Mouse (Mus musculus) liver, embryonic 15.5 days (tissue): ENCODE data around the gene Nudt4. TPM values are rescaled to one million over a fixed set of nuclear protein-coding genes. Genes with fewer than 3 reads are reported as not detected.
"Not testable (repeated sequence)": the region's sequence is repeated elsewhere in the genome, so short reads cannot be mapped to it uniquely, and the experiment has no call there.

Experiments
- ATAC-seq: fragments of 200-750 bp; cut with Nextera tagmentation; 2 replicates; pipeline ENCODE4 v1.8.0; 2017; ENCODE audit warnings: moderate number of reproducible peaks, mild to moderate bottlenecking, moderate library complexity; ENCODE audit not compliant: insufficient read depth
- H3K27ac ChIP-seq: fragments of 300-500 bp; sonication (generic); replicated peaks from 2 replicates; pipeline ENCODE4 v1.5.1; 2015; ENCODE audit warnings: mild to moderate bottlenecking, inconsistent platforms
- H3K27me3 ChIP-seq: fragments of 300-500 bp; sonication (generic); 2 replicates; pipeline ENCODE4 v1.6.1; 2015; ENCODE audit warnings: mild to moderate bottlenecking, inconsistent platforms
- H3K36me3 ChIP-seq: fragments of 300-500 bp; sonication (generic); replicated peaks from 2 replicates; pipeline ENCODE4 v1.6.1; 2015; ENCODE audit warnings: moderate library complexity, mild to moderate bottlenecking, inconsistent platforms
- H3K4me1 ChIP-seq: fragments of 300-500 bp; sonication (generic); replicated peaks from 2 replicates; pipeline ENCODE4 v1.6.1; 2015; ENCODE audit warnings: inconsistent platforms
- H3K4me2 ChIP-seq: fragments of 300-500 bp; sonication (generic); 2 replicates; pipeline ENCODE4 v1.6.1; 2015; ENCODE audit warnings: moderate library complexity, mild to moderate bottlenecking, inconsistent platforms
- H3K4me3 ChIP-seq: fragments of 300-500 bp; sonication (generic); replicated peaks from 2 replicates; pipeline ENCODE4 v1.5.1; 2015; ENCODE audit warnings: mild to moderate bottlenecking, inconsistent platforms
- H3K9ac ChIP-seq: fragments of 300-500 bp; sonication (generic); 2 replicates; pipeline ENCODE4 v1.6.1; 2015; ENCODE audit warnings: moderate library complexity, mild to moderate bottlenecking, inconsistent platforms
- H3K9me3 ChIP-seq: fragments of 300-500 bp; sonication (generic); replicated peaks from 2 replicates; pipeline ENCODE4 v1.6.1; 2016; ENCODE audit warnings: inconsistent platforms
- WGBS: fragments of 180-500 bp; shearing (Covaris S2); methylation state at CpG from one replicate; pipeline ENCODE4 v1.1.7; 2015; ENCODE audit warnings: mixed read lengths; ENCODE audit not compliant: insufficient replicate concordance; 5-methylcytosine and 5-hydroxymethylcytosine counted together
- polyA plus RNA-seq: library from polyadenylated mRNA; unstranded; fragments of >200 nt; fragmentation: Nextera tagmentation; extraction: Ambion mirVana; gene quantifications from 2 replicates; pipeline ENCODE4 v1.2.1, GENCODE M21; 2015

Gene Nudt4
- polyA plus RNA-seq, 1 experiment from 2014 or later, result 85.3 TPM

DNA sequence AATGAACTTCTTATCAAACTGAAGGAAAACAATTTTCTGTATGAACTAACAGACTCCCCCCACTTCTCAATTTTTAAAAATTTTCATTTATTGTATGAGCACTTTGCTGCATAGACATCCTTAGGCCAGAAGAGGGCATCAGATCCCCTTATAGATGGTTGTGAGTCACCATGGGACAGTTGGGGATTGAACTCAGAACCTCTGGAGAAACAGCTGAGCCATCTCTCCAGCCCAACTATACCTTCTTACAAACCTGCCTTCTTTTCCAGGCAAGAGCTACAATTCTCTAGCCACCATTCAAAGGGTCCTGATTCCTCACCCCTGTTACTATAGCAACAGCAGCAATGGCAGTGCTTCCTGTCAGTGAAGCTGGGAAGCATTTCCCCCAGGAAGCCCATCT is 12.2 kb downstream of the Nudt4 start:
- no peak for ATAC-seq
- Histone ChIP-seq H3K4me1 (peaks cover 31% of the 10 kb centered on the region), H3K4me2 (no peak overlapping the region), H3K9me3 (no peaks in the 10 kb centered on the region), H3K4me3 (no peak overlapping the region), H3K9ac (no peak overlapping the region), H3K27ac (no peak overlapping the region), H3K36me3 (peaks cover 91% of the 10 kb centered on the region), H3K27me3 (no peaks in the 10 kb centered on the region)

DNA sequence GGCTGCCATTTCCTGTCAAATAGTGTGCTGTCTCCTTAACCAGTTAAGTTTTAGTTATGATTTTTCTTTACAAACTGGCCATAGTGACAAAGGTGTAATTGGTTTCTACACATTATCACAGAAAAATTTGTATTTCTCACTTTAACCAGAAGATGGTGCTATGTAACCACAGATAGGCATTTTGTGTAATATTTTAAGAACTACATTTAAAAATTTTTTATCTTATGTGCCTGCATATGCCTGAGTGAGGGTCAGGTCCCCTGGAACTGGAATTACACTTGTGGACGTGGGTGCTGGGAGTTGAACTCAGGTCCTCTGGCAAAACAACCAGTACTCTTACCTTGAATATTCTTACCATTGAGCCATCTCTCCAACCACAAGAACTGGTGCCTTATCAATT is 13.4 kb downstream of the Nudt4 start:
- Histone ChIP-seq H3K27me3 (no peaks in the 10 kb centered on the region), H3K9ac (no peak overlapping the region), H3K4me1 (peaks cover 20% of the 10 kb centered on the region), H3K9me3 (no peaks in the 10 kb centered on the region), H3K36me3 (peaks cover 91% of the 10 kb centered on the region), H3K4me2 (no peak overlapping the region), H3K4me3 (no peak overlapping the region), H3K27ac (no peak overlapping the region)
- no peak for ATAC-seq
- WGBS, result 60% methylated on average over 1 of the region's 1 CpGs

DNA sequence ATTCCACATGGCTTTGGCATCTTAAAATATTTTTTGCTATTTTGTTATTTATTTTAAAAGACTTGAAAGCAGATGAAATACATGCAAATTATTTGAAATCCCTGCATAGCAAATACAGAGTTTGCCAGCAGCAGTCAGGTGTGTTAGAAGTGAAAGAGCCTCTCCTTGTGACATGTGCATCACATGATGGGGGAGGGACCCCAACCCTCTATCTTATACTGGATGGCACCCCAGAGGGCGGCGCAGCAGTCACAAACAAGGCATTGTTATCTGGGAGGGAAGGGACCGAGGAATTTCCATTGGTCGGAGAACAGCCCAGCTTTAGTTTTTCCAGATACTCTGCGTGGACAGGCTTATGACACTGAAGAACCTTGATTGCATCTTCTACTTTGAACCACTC is 14.9 kb downstream of the Nudt4 start:
- not testable (repeated sequence) for H3K27me3 ChIP-seq, H3K4me1 ChIP-seq, H3K9me3 ChIP-seq, H3K27ac ChIP-seq, H3K9ac ChIP-seq, H3K4me2 ChIP-seq, H3K4me3 ChIP-seq, ATAC-seq
- WGBS, result 91% methylated on average over 5 of the region's 5 CpGs
- peaks cover 92% of the 10 kb centered on the region for H3K36me3 ChIP-seq

DNA sequence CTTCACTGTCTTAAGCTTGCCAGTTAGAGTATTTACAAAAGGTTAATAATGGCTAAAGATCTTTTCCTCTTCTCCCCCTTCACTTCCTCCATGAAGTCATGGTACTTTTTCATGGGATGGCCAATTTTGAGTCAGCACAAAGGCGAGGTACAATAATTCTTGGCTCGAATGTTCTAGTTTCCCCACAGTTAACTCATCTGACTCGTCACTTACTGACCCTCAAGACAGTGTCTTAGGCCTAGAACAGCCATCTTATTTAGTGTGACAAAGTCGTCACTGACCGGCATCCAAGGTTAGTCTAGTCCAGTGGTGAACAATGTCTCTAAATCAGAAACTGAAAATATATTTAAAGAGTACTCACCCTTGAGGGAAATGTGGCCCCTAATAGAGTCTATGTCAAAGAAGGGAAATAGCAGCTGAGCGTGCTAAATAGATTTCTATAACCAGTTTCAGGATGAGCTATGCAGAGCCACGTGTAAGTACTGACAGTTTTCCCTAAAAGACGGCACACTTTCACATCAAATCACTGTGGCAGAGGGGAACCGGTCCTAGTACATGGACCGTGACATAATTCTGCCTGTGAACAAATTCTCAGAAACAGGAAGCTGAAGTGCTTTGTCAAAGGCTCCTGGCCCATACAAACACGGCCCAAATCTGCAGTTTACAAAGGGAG is 15.7 kb downstream of the Nudt4 start:
- no peaks in the 10 kb centered on the region for H3K9me3 ChIP-seq
- H3K4me2 ChIP-seq, result no peak overlapping the region
- 79% methylated on average over 11 of the region's 11 CpGs for whole genome bisulfite sequencing
- no peak overlapping the region for H3K4me3 ChIP-seq
- no peak for ATAC-seq
- H3K27ac ChIP-seq, result no peak overlapping the region
- no peaks in the 10 kb centered on the region for H3K27me3 ChIP-seq
- H3K9ac ChIP-seq, result no peak overlapping the region
- H3K36me3 ChIP-seq, result peaks cover 92% of the 10 kb centered on the region
- peaks cover 5% of the 10 kb centered on the region; the same call in 1 of the 2 replicates for H3K4me1 ChIP-seq

DNA sequence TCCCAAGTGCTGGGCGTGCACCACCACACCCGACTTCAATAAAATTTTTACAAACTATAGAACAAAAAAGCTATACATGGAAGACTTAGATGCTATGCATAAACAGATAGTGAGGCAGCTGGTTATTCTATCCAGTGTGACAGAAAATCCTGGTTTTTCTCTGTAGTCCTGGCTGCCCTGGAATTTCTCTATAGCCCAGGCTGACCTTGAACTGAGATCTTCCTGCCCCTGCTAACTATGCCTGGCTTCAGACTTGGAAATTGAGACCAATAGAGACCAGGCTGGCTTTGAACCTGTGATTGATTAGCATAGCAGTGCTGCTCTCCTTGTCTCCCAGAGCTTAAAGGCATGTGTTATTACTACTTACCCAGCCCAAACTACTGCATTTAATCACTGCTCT is 17.8 kb downstream of the Nudt4 start:
- no peak for ATAC-seq
- H3K36me3 ChIP-seq, result peaks cover 80% of the 10 kb centered on the region
- no peak overlapping the region for H3K4me3 ChIP-seq
- H3K9me3 ChIP-seq, result no peaks in the 10 kb centered on the region
- H3K9ac ChIP-seq, result no peak overlapping the region
- H3K27me3 ChIP-seq, result no peaks in the 10 kb centered on the region
- WGBS, result 82% methylated on average over 2 of the region's 2 CpGs
- no peak overlapping the region for H3K4me2 ChIP-seq
- no peak overlapping the region for H3K27ac ChIP-seq
- no peaks in the 10 kb centered on the region for H3K4me1 ChIP-seq

DNA sequence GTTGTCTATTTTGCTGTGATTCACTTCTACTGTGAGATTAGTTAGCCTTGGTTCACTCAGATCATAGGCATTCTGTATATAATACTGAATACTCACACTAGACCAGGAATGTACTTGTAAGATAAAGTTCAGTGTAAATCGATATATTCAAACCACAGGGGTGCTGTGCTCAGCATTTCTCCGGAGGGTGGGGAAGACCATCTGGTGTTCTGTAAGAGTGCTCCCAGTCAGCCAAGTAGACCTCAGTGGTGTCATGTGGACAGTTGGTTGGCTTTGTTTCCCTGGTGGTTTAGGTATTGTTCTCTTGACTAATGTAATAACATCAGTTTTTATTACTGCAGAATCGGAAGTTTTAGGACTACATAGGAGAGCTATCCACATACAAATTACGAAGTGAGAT is 18.9 kb downstream of the Nudt4 start:
- Histone ChIP-seq H3K36me3 (peaks cover 68% of the 10 kb centered on the region), H3K9ac (no peak overlapping the region), H3K4me3 (no peak overlapping the region), H3K27me3 (no peaks in the 10 kb centered on the region), H3K9me3 (no peaks in the 10 kb centered on the region), H3K4me2 (no peak overlapping the region), H3K27ac (no peak overlapping the region), H3K4me1 (no peaks in the 10 kb centered on the region)
- 73% methylated on average over 4 of the region's 4 CpGs for WGBS
- no peak for ATAC-seq

DNA sequence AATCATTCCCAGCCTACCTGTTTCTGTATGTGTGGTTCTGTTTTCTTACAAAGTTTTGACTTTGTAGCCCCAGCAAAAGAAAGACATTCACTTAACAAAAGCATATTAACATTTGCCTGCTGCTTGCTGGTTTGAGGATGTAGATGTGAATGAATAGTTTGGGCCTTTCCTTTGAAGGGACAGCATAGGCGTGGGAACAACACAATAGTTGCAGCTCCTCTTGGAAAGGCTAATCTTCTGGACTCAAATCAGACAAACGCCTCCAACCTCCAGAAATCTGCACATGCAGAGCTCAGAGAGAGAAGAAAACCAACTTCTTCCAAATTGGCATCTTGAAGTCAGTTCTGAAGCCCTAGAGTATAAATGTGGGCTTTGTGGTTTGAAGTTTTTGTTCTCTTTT is 19.3 kb downstream of the Nudt4 start:
- H3K4me1 ChIP-seq, result no peaks in the 10 kb centered on the region
- H3K9ac ChIP-seq, result no peak overlapping the region
- H3K9me3 ChIP-seq, result no peaks in the 10 kb centered on the region
- H3K4me3 ChIP-seq, result no peak overlapping the region
- H3K27me3 ChIP-seq, result no peaks in the 10 kb centered on the region
- no peak overlapping the region for H3K4me2 ChIP-seq
- WGBS, result 88% methylated on average over 2 of the region's 2 CpGs
- no peak for ATAC-seq
- H3K36me3 ChIP-seq, result peaks cover 64% of the 10 kb centered on the region
- no peak overlapping the region for H3K27ac ChIP-seq

DNA sequence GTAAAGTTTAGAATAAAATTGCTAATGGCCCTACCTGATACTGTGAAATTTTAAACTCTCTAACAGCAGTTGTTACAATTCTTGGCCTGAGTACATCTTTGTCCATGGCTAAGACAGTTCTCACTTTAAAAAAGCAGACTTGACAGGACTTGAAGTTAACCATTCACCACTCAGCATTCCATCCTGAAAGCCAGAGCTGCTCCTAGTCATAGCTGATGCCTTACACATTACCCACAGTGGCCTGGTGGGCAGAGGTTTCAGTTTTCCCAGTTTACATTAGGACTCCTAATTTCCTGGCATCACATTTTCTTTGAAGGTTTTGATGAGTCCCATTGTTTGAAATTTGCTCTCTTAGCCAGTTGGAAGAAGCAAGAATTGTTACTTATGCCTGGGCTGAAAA is 19.9 kb downstream of the Nudt4 start:
- H3K9ac ChIP-seq, result no peak overlapping the region
- peaks cover 58% of the 10 kb centered on the region for H3K36me3 ChIP-seq
- ATAC-seq, result no peak
- H3K4me1 ChIP-seq, result peaks cover 5% of the 10 kb centered on the region; the same call in 1 of the 2 replicates
- no peak overlapping the region for H3K4me2 ChIP-seq
- no peaks in the 10 kb centered on the region for H3K9me3 ChIP-seq
- no peaks in the 10 kb centered on the region for H3K27me3 ChIP-seq
- H3K27ac ChIP-seq, result no peak overlapping the region
- H3K4me3 ChIP-seq, result no peak overlapping the region

DNA sequence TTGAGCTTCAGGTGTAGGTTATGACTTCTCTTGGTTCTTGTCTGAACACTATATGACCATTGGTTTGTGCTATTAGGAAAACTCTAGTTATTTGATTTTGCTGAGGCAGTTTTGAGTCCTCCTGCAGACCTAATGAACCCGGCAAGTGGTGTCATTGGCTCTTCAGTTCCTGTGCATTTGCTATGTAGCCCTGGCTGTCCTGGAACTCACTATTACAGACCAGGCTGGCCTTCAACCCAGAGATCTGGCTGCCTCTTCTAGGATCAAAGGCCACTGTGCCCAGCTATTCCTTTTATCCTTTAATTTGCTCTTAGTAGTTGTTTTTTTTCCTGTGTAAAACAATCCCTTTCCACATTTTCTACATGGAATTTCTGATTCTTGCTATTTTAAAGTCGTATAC is 20.6 kb downstream of the Nudt4 start:
- Histone ChIP-seq H3K9ac (no peak overlapping the region), H3K4me3 (no peak overlapping the region), H3K4me2 (no peak overlapping the region), H3K27ac (no peak overlapping the region), H3K4me1 (peaks cover 11% of the 10 kb centered on the region), H3K36me3 (peaks cover 53% of the 10 kb centered on the region), H3K9me3 (no peaks in the 10 kb centered on the region), H3K27me3 (no peaks in the 10 kb centered on the region)
- 87% methylated on average over 2 of the region's 2 CpGs for WGBS
- no peak for ATAC-seq

DNA sequence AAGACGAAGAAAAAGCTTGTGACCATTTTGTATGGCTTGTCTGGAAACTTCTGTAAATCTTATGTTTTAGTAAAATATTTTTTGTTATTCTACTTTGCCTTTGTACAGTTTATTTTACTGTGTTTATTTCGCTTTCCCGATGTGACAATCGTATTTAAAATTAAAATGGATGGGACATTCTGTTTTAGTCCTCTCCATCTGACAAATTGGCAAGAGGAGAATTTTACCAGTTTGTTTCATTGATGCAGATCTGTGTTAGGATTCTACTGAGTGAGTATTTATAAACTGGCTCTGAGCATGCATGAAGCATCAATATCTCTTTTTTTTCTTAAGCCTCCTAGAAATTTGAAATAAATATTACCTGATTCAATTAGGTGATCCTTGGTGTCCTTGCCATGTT is 21.0 kb downstream of the Nudt4 start:
- Histone ChIP-seq H3K9ac (no peak overlapping the region), H3K27me3 (no peaks in the 10 kb centered on the region), H3K27ac (no peak overlapping the region), H3K4me2 (no peak overlapping the region), H3K9me3 (no peaks in the 10 kb centered on the region), H3K36me3 (peaks cover 48% of the 10 kb centered on the region), H3K4me3 (no peak overlapping the region), H3K4me1 (peaks cover 16% of the 10 kb centered on the region)
- no peak for ATAC-seq
- WGBS, result 90% methylated on average over 4 of the region's 4 CpGs

DNA sequence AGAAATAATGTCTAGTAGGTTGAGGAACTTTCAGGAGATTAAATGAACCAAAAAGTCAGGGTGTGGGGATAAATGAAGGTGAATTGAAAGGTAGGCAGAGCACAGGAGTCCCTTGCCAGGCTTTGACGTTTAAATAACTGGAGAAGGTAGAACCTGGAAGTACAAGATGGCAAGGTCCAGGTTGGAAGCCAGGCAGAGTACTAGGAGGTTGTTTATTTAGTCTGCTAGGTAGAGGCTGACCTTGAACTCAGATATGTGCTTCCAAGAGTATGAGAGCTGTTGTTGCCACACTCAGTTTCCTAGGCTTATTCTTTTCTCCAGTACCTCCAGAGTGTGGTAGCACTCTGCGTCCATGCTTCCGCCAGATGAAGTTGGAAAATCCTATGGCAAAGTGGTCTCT is 24.1 kb downstream of the Nudt4 start:
- H3K9me3 ChIP-seq, result no peaks in the 10 kb centered on the region
- H3K27ac ChIP-seq, result no peak overlapping the region
- peaks cover 18% of the 10 kb centered on the region for H3K36me3 ChIP-seq
- WGBS, result 88% methylated on average over 3 of the region's 3 CpGs
- H3K4me3 ChIP-seq, result no peak overlapping the region
- H3K4me2 ChIP-seq, result no peak overlapping the region
- no peak overlapping the region for H3K9ac ChIP-seq
- peaks cover 27% of the 10 kb centered on the region for H3K4me1 ChIP-seq
- no peak for ATAC-seq
- no peaks in the 10 kb centered on the region for H3K27me3 ChIP-seq

DNA sequence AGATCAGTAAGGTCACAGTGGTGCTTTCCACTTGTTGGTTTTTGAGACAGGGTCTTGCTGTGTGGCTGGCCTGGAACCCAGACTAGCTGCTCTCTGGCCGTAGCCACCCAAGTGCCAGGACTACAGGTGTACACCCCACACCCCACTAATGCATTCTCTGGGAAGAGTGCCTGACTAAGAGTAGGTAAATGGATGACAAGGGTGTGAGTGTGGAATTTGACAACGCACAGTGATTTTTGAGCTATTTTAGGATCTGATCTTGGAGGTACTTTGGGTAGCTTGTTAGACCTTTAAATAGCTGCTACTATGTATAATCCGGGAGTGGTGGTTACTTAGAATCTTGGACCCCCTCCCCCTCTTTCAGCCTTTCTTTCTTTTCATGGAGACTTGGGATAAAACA is 24.7 kb downstream of the Nudt4 start:
- 78% methylated on average over 3 of the region's 3 CpGs for WGBS
- Histone ChIP-seq H3K4me3 (no peak overlapping the region), H3K36me3 (peaks cover 12% of the 10 kb centered on the region), H3K4me1 (peaks cover 30% of the 10 kb centered on the region), H3K4me2 (no peak overlapping the region), H3K9me3 (no peaks in the 10 kb centered on the region), H3K27me3 (no peaks in the 10 kb centered on the region), H3K9ac (no peak overlapping the region), H3K27ac (no peak overlapping the region)
- ATAC-seq, result no peak
